Mouse (Mus musculus): ENCODE results near the gene Bzw2.

Gene Bzw2

DNA sequence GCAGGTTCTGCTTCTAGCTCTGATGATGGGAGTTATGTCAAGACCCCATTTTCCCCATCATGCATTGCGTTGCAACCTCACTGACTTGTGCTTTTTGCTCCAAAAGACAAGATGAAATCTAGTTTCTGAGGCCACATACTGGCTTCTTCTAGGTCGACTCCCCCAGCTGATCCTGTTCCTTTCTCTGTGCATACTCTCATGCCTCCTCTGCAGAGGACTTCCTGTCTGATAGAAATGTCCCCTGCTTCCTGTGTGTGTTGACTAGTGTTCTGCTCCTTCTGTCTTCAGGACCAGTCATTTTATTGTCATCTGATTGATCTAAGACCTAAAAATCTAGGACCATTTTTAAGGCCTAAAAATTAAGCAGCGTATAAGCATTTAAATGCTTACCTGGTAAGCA lies 22.5 kb downstream of the Bzw2 start:
- DNase-seq (ENCODE audit: low read depth, low spot score): no peak

DNA sequence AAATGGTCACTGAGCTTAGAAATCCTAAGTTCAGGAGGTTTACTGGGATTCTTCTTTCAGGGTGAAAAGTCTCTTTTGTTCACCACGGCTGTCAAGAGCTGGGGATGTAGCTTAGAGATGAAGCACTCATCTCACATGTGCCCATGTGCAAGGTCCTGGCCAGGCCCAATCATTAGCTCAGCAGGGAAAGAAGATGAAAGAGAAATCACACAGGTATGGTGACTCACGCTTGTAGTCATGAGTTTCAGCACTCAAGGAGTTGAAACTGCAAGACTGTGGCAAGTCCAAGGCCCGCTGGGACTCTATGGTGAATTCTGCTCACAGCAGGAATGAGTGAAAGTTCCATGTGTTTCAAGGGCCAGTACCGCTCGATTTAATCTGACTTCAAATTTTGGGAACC lies 23.8 kb downstream of the Bzw2 start:
- DNase-seq (ENCODE audit: low read depth, low spot score): no peak

DNA sequence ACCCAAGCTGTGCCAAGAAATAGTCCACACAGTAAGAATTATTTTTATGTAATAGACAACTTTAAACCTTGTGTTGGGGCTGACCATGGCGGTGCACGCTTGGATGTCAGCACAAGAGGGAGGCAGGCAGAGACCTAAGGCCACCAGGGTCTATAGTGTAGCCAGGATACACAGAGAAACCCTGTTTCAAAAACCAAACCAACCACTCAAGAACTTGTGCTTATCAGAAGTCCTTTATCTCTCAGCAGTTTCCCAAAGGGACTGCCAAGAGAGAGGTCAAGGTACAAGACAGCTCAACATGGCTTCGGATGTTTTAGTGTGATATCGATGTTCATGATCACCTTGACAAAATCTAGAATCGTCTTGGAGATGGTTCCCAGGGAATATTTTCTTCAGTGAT lies 24.3 kb downstream of the Bzw2 start:
- no peak for DNase-seq (ENCODE audit: low read depth, low spot score)

DNA sequence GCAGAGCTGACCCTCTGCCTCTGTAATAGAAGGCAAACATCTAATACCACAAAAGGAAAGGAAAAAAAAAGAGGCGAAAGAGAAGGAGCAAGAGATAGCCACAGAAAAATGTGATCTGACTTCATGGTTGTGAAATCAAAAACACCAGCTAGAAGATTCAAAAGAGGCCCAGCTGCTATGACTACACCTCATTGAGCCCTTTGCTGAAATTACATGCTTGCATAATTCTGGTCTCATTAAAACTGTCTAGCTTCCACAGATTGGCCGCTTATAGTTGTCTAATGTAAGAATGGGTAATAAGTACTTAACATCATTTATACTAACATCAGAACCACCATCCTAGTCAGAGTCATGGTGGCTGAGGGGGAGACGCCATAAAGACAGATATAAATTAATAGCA lies 25.2 kb downstream of the Bzw2 start:
- DNase-seq (ENCODE audit: low read depth, low spot score): no peak

DNA sequence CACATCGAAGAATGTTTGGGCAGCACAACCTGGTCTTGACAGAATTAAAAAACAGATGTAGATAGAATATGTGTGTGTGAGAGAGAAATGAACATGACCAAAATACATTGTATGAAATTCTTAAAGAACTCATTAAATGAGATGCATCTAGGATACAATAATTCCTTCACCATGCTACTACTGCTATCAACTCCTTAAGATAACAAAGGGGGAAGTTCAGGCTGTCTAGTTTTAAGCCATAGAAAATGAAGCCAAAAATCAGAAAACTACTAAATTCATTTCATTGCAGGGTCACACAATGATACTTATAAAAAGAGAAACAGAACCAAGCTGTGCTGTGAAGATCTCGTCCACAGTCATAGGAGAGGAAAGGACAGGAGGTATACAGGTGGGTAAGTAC lies 25.6 kb downstream of the Bzw2 start:
- DNase-seq (ENCODE audit: low read depth, low spot score): no peak

DNA sequence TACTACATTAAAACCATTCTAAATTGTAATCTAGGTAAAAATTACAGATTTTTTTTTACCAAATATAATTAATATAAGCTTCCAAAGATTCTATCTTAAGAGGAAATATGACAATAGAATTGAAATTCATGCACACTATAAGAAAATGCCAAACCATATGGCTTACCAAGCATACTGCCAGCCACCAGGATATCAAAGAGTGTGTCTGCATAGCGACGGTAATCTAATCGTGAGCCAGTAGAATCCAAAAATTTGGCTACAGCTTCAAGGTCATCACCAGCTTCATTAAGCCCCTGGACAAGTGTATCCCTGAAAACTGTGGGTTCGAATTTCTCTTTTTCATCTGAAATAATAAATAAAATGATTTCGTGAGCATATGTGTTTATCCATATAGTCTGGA lies 28.1 kb downstream of the Bzw2 start:
- DNase-seq (ENCODE audit: low read depth, low spot score): no peak

DNA sequence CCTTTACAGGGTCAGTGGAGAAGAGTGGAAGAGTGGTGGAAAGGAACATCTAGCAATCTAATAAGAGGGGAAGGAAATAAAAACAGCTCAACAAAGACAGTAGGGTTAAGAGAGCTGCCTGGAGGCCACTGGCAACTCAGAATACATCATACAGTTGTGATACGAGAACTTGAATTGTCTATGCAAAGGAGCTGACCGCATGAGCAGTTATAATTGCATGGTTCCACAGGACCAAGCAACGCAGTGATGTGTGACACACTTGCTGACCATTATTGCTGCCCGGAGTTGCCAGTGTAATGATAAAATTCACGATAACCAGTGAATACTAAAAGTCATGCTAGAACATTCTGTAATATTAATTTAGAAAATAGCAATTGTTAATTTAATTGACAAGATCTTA lies 31.8 kb downstream of the Bzw2 start:
- no peak for DNase-seq (ENCODE audit: low read depth, low spot score)

DNA sequence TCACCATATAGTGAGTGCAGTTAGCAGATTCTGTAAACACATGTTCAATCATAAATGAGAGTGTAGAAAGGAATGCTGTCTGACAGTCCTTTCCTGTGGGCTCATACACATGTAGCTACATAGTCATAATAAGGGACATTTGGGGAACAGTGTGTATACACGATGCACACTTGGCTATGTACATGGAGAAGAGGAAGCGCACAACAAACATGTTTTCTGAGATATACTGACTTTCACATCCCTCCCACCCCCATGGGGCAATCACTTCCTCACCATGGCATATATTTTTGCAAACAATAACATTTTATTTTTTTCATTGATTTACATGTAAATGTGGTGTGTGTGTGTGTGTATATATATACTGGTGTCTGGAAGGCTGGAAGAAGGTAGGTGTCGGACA lies 38.6 kb downstream of the Bzw2 start:
- DNase-seq (ENCODE audit: low read depth, low spot score): no peak

DNA sequence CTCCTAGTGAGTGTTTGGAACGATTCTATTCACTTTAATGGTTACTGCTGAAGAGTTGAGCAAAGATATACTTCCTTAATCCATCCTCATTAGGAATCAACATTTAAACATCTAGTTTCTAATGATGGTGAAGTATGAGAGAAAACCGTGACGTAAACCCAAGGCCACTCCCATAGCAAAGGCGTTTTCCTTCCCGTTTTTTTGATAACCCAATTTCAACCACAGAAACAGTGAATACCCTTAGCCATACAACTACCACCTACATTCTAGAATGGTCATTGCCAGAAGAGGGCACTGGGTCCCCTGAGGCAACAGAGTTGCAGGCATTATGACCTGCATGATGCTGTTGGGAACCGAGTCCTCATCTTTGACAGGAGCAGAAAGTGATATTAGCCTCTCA lies 40.7 kb downstream of the Bzw2 start:
- DNase-seq (ENCODE audit: low read depth, low spot score): no peak

DNA sequence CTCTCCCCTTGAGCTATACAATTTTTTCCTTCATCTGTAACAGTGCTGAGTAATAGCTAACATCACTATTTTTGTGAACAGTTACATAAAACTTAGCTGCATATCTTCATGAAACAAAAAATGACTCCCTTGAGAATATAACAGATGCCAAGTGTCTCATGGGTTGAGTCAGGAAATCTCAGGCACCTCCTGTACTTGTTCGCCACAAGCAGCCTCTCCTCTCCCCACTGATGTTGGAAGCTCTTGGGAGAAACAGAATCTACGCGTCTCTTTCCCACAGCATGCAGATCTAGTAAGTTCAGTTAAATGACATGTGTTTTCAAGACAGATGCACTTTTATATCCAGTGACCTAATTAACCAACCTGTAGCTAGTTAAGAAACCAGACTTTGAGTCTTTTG lies 45.8 kb downstream of the Bzw2 start:
- no peak for DNase-seq (ENCODE audit: low read depth, low spot score)

DNA sequence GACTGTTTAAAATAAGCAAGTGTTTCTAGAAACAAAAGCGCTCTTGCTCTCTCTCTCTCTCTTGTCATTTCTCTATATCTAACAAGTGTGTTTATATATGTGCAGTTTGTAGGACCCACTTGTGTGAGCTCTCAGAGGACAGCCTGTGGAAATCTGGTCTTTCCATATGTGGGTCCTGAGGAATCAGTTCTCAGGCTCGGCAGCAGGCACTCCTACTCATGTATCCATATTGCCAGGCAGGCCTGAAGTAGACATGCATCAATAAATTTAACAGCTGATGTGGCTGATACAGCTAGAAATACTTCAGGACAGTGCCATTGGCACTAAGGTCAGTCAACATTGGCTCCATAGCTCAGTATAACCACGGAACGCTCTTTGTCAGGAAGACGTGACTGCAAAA lies 46.8 kb downstream of the Bzw2 start:
- DNase-seq (ENCODE audit: low read depth, low spot score): no peak

DNA sequence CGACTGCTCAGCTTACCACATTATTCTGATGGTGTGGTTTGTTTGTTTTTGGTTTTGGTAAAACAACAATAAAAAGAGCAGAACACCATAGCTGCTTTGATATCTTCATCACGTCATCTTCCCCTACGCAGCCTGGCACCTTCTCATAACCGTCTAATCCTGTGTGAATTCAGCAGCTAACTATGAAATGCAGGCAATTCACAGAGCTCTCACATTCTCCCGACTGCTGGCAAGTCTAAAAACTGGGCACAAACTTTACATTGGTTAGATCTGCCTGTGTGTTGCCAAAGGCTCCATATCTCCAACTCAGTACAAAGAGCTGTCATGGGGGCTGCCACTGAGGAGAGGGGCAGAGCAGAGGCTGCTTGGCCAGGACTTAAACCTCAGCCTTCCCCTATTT lies 47.4 kb downstream of the Bzw2 start:
- DNase-seq (ENCODE audit: low read depth, low spot score): no peak

DNA sequence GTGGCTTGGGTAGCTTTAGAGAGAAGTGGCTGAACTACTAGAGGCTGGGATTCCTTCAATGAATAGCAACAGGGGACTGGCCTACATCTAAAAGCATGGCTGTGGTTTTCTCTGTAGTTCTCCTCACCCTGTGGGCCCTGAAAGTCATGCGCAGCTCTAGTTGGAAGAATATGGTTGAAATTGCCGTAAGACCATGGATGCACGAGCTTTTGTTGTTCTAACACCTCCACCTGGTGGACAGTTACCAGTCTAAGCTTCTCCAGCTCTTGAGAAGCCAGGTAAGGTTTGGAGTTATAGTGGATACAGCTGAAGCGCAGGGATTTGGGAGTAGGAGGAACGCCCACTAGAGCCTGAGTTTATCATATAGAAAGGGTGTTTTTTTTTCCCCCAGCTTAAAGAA lies 49.4 kb downstream of the Bzw2 start:
- no peak for DNase-seq (ENCODE audit: low read depth, low spot score)

DNA sequence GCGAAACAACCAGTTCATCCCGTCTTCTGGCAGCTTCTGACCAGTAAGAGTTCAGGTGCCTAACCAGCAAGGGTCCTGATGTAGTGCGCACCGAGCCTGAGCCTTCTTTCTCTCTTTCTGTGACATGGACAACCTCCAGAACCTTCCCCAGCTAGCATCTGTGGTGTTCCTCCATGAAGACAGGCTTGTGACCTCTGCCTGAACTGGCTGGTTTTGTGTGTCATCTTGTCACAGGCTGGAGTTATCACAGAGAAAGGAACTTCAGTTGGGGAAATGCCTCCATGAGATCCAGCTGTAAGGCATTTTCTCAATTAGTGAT lies 54.3 kb downstream of the Bzw2 start:
- DNase-seq (ENCODE audit: low read depth, low spot score): no peak

DNA sequence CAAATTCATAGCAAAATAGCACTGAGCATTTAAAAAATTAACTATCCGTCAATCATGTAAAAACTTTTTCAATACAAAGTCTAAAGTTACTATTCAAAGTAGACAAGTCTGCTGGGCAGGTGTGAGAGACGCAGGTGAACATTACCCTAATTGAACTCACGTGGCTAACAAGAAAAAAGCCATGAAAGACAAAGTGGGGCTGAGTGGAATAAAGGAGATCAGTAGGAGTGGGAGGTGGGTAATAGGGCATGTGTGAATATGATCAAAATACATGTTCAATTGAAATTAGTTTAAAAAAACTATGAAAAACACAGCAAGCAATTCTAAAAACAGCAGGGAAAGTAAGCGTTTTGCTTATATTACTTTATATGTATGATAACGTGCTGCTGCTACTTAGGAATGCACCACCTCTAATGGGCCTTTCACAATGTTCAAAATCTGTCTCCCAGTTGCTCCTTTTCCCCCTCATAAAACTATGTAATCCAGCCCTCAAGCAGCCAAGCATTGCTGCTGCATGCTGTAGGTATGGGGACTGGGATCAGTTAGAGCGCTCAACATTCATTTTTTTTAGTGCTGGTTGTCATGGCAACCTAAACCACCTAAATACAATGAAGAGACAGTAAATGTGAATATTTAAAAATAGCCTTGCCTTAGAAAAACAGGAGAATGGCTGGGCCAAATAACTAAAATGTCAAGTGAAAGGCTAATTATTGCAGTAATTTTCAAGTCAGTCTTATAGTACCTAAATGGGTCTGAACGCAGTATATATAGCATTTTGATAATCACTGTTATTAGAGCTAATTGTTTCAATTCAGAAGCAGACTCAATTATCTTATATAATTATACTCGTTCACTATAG lies 54.9 kb downstream of the Bzw2 start:
- no peak for DNase-seq (ENCODE audit: low read depth, low spot score)

DNA sequence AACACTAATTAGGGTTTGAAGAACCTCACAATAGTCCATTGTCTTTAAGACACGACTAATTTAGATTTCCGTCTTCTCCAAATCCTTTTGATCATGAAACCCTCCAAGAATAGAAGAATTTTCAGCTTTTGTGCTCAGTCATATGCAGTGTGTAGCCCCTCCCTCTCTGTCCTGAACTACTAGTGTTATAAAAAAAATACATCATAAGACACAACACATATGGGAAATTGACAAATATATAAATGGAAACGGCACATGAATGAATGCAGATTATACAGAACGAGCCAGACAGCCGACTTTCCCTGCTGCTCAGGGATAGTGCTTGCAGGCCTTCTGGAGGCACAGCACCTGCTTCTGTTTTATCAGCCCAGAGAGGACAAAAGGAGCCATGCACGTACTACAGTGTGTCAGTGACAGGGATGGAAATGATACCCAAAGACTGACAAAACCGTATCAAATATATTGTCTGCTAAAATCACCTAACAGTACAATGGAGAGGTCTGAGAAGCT lies 62.5 kb downstream of the Bzw2 start:
- DNase-seq (ENCODE audit: low read depth, low spot score): no peak

DNA sequence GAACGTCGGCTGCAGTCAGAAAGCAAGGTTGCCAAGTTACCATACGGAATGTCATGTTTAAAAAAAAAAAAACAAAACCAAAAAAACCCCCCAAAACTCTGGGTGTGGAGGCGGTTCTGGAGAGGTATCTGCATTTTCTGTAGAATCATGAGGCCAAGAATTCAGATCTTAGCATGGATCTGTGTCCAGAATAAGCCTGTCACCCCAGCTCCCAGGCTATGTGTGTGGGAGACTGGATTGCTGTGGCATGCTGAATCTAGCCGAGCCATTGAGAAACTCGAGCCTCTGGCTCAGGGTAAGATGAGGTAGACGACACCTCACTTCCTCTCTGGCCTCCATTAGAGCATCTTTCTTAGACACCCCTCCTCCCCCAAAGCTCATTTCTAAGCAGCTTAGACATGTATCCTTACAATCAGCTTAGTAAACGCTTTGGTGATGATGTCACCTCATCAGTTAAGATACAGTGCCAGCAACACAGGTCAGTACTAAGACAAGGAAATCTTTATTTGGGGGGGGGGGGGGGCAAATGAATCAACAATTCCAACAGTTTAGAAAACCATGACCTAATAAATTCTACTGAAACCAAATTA lies 64.7 kb downstream of the Bzw2 start:
- DNase-seq (ENCODE audit: low read depth, low spot score): no peak

DNA sequence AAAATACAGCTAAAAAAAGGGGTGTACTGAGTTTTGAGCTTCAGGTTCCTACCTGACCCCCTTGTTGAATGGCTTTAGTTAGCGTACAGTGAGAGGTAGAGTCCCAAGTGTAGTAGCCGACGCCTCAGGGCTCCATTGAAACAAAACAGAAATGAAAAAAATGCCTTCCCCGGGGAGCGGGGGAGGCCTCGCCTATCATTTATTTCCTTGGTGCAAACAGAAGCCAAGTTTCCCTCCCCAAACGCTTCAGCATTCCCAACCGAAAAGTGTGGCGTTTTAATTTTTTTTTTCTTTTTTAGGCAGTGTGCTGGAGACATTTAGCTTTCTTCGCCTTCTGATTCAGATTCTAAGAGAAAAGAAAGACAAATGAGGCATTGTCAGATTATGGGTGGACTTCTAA lies 65.9 kb downstream of the Bzw2 start:
- no peak for DNase-seq (ENCODE audit: low read depth, low spot score)

DNA sequence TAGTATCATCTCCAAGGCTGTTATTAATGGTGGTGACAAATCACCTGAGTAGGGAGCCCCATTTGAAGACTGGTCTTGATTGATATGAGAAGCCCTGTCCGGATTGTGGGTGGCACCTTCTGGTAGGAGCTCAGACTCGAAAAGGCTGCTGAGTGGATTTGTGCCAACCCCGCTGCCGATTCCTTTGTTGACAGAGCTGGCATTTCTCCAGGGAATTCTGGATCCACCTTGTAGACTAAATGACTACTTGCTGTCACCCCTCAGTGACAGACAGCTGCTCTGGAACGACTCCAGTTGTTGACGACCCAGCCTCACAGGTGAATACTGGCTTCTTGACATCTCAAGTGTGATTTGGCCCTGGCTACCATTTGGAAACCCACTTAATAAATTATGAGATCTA lies 68.7 kb downstream of the Bzw2 start:
- no peak for DNase-seq (ENCODE audit: low read depth, low spot score)

DNA sequence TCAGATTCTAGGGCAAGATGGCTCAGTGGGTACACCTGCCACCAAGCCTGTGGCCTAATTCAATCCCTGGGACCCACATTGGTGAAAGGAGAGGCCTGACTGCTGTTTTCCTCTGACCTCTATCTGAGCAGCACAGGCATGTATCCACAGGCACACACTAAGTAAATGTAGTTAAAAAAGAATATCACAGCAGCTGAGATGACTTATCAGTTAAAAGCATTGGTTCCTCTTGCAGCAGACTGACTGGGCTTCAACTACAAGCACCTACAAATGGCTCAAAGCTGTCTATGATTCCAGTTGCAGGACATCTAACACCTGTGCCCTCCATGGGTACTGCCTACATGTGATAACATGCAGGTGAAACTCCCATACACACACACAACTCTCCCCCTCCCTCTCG lies 69.1 kb downstream of the Bzw2 start:
- no peak for DNase-seq (ENCODE audit: low read depth, low spot score)

DNA sequence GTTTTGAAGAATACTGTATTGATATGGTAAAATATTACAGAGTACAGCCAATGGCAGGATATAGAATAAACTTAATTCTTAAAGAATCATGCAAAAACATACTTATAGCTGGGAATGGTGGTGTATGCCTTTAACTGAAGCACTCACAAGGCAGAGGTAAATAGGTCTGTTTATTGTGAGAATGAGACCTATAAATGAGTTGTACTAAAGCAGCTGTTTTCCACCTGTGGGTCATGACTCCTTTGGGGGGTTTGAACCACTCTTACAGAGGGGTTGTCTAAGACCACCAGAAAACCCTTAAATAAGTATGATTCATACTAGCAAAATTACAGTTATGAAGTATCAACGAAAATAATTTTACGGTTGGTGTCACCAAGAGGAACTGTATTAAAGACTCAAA lies 72.5 kb downstream of the Bzw2 start:
- no peak for DNase-seq (ENCODE audit: low read depth, low spot score)

DNA sequence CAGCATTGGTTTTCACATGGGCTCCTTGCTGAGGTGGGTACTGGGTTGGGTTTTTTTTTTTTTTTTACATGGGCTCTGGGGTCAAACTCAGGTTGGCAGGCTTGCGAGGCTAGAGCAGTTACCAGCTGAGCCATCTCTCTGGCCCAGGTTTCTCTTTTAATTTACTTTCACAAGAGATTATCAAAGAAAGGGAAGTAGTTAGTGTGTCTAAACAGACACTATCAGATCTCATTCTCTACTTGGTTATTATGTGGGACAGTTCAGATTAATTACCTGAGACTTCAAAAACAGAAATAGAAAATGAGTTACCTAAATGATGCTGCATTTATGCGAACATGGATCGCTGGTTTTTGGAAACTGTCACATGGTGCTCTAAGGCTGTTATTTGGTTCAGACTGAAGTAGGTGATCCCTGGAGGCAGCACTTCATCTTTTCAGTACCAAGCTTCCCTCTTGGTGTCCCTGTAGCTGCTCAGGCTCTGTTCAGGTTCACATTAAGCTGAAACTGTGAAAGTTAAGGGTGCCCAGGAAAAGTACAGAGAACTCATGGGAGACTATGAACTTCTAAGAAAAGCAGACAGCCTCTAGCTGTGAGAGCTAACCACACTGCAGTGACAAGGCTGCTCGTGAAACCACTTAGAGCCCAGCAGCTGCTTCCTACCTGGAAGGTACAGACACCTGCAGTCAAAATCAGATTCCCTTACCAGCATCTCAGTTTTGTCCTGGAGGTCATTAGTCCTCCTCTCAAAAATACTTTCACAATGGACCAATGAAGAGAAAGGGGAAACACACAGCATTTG lies 79.6 kb downstream of the Bzw2 start:
- no peak for DNase-seq (ENCODE audit: low read depth, low spot score)

DNA sequence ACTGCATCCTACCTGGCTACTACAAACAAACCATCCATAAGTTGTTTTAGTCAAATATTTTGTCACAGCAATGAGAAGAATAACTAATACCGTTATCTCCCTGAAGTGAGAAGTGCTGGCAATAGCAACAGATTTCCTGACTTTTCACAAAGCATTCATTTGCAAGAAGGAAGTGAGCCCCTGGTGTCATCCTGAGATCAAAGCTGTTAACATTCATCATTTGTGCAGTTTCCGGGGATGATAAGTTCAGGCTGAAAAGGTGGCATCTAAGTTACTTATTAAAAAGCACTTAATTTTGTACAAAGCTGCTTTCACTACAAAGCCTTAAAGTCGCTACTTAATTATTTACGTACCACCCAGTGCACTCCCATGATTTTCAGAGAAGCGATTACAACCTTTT lies 85.0 kb downstream of the Bzw2 start:
- DNase-seq (ENCODE audit: low read depth, low spot score): no peak

All from ZHBTc4 (cell line).